Mouse (Mus musculus): ENCODE measurements around the gene Srxn1. TPM values are rescaled to one million over a fixed set of nuclear protein-coding genes. Genes with fewer than 3 reads are reported as not detected.

The Srxn1 gene
- polyA plus RNA-seq, 1 experiment, result 17.9 TPM

- peak; percentile 96 for DNase-seq (ENCODE audit: low read depth)
- TF ChIP-seq POLR2A (IDR thresholded peaks at IDR 0.05; ENCODE audit: borderline replicate concordance, extremely low read depth, insufficient read depth, insufficient read length, poor library complexity, severe bottlenecking) (peak; percentile 32; the same call in 1 of the 2 replicates), CTCF (IDR thresholded peaks at IDR 0.05; ENCODE audit: borderline replicate concordance, extremely low read depth, insufficient read depth, insufficient read length) (no peak)
These were observed 24.4 kb upstream of the Srxn1 start, which contains the start of gene Scrt2 for GRCm38 (mm10) chr2:152080685-152081541. TSS of gene Scrt2 (plus strand) at chr2:152081529.

- TF ChIP-seq POLR2A (IDR thresholded peaks at IDR 0.05; ENCODE audit: borderline replicate concordance, extremely low read depth, insufficient read depth, insufficient read length, poor library complexity, severe bottlenecking) (no peak), CTCF (IDR thresholded peaks at IDR 0.05; ENCODE audit: borderline replicate concordance, extremely low read depth, insufficient read depth, insufficient read length) (no peak)
- peak; percentile 92 for DNase-seq (ENCODE audit: low read depth)
These were observed 23.5 kb upstream of the Srxn1 start for GRCm38 (mm10) chr2:152081641-152082448.

GRCm38 (mm10) chr2:152082456-152083285 lies 22.6 kb upstream of the Srxn1 start:
- no peak for TF ChIP-seq POLR2A (IDR thresholded peaks at IDR 0.05; ENCODE audit: borderline replicate concordance, extremely low read depth, insufficient read depth, insufficient read length, poor library complexity, severe bottlenecking)
- no peak for TF ChIP-seq CTCF (IDR thresholded peaks at IDR 0.05; ENCODE audit: borderline replicate concordance, extremely low read depth, insufficient read depth, insufficient read length)
- DNase-seq (ENCODE audit: low read depth), result peak; percentile 77

GRCm38 (mm10) chr2:152083411-152083810 lies 21.9 kb upstream of the Srxn1 start:
- DNase-seq (ENCODE audit: low read depth), result no peak
- no peak for TF ChIP-seq POLR2A (IDR thresholded peaks at IDR 0.05; ENCODE audit: borderline replicate concordance, extremely low read depth, insufficient read depth, insufficient read length, poor library complexity, severe bottlenecking)
- TF ChIP-seq CTCF (IDR thresholded peaks at IDR 0.05; ENCODE audit: borderline replicate concordance, extremely low read depth, insufficient read depth, insufficient read length), result no peak

- TF ChIP-seq POLR2A (IDR thresholded peaks at IDR 0.05; ENCODE audit: borderline replicate concordance, extremely low read depth, insufficient read depth, insufficient read length, poor library complexity, severe bottlenecking), result no peak
- TF ChIP-seq CTCF (IDR thresholded peaks at IDR 0.05; ENCODE audit: borderline replicate concordance, extremely low read depth, insufficient read depth, insufficient read length), result no peak
- peak; percentile 65 for DNase-seq (ENCODE audit: low read depth)
These were observed 21.0 kb upstream of the Srxn1 start for GRCm38 (mm10) chr2:152084298-152084697.

GRCm38 (mm10) chr2:152085414-152085813 lies 19.9 kb upstream of the Srxn1 start:
- DNase-seq (ENCODE audit: low read depth), result no peak
- TF ChIP-seq CTCF (IDR thresholded peaks at IDR 0.05; ENCODE audit: borderline replicate concordance, extremely low read depth, insufficient read depth, insufficient read length), result no peak

- no peak for DNase-seq (ENCODE audit: low read depth)
- TF ChIP-seq POLR2A (IDR thresholded peaks at IDR 0.05; ENCODE audit: borderline replicate concordance, extremely low read depth, insufficient read depth, insufficient read length, poor library complexity, severe bottlenecking) (no peak), CTCF (IDR thresholded peaks at IDR 0.05; ENCODE audit: borderline replicate concordance, extremely low read depth, insufficient read depth, insufficient read length) (no peak)
These were observed 18.9 kb upstream of the Srxn1 start for GRCm38 (mm10) chr2:152086451-152086850.

- TF ChIP-seq POLR2A (IDR thresholded peaks at IDR 0.05; ENCODE audit: borderline replicate concordance, extremely low read depth, insufficient read depth, insufficient read length, poor library complexity, severe bottlenecking) (no peak), CTCF (IDR thresholded peaks at IDR 0.05; ENCODE audit: borderline replicate concordance, extremely low read depth, insufficient read depth, insufficient read length) (no peak)
- no peak for DNase-seq (ENCODE audit: low read depth)
These were observed 18.2 kb upstream of the Srxn1 start for GRCm38 (mm10) chr2:152087111-152087510.

GRCm38 (mm10) chr2:152089078-152089477 lies 16.2 kb upstream of the Srxn1 start:
- TF ChIP-seq POLR2A (IDR thresholded peaks at IDR 0.05; ENCODE audit: borderline replicate concordance, extremely low read depth, insufficient read depth, insufficient read length, poor library complexity, severe bottlenecking), result no peak
- peak; percentile 86 for TF ChIP-seq CTCF (IDR thresholded peaks at IDR 0.05; ENCODE audit: borderline replicate concordance, extremely low read depth, insufficient read depth, insufficient read length)
- peak; percentile 75 for DNase-seq (ENCODE audit: low read depth)

GRCm38 (mm10) chr2:152089581-152089980 lies 15.7 kb upstream of the Srxn1 start:
- TF ChIP-seq CTCF (IDR thresholded peaks at IDR 0.05; ENCODE audit: borderline replicate concordance, extremely low read depth, insufficient read depth, insufficient read length), result no peak
- no peak for TF ChIP-seq POLR2A (IDR thresholded peaks at IDR 0.05; ENCODE audit: borderline replicate concordance, extremely low read depth, insufficient read depth, insufficient read length, poor library complexity, severe bottlenecking)
- no peak for DNase-seq (ENCODE audit: low read depth)

GRCm38 (mm10) chr2:152090486-152090885 lies 14.8 kb upstream of the Srxn1 start:
- DNase-seq (ENCODE audit: low read depth), result no peak
- no peak for TF ChIP-seq POLR2A (IDR thresholded peaks at IDR 0.05; ENCODE audit: borderline replicate concordance, extremely low read depth, insufficient read depth, insufficient read length, poor library complexity, severe bottlenecking)
- TF ChIP-seq CTCF (IDR thresholded peaks at IDR 0.05; ENCODE audit: borderline replicate concordance, extremely low read depth, insufficient read depth, insufficient read length), result no peak

Measured in brain, embryonic 14.5 days (tissue).